Mouse (Mus musculus) stomach, embryonic 14.5 days (tissue): ENCODE data around the gene Slc18a2. TPM values are rescaled to one million over a fixed set of nuclear protein-coding genes. Genes with fewer than 3 reads are reported as not detected.

ENCODE experiments used
- ATAC-seq: fragments of 200-750 bp; cut with Nextera tagmentation; 2 replicates; pipeline ENCODE4 v1.8.0; 2017; ENCODE audit warnings: low read depth, moderate TSS enrichment; ENCODE audit not compliant: insufficient number of reproducible peaks, insufficient read depth, low FRiP score
- H3K27ac ChIP-seq: fragments of 300-500 bp; sonication (generic); 2 replicates; pipeline ENCODE4 v1.5.1; 2014; ENCODE audit warnings: mild to moderate bottlenecking, low read length, moderate library complexity, mixed read lengths
- H3K27me3 ChIP-seq: fragments of 300-500 bp; sonication (generic); 2 replicates; pipeline ENCODE4 v1.6.1; 2014; ENCODE audit warnings: low read length, control low read depth, mixed read lengths; ENCODE audit not compliant: control insufficient read depth, insufficient read depth
- H3K36me3 ChIP-seq: fragments of 300-500 bp; sonication (generic); 2 replicates; pipeline ENCODE4 v1.6.1; 2014; ENCODE audit warnings: mild to moderate bottlenecking, control low read depth, low read length, moderate library complexity, mixed read lengths; ENCODE audit not compliant: control insufficient read depth, insufficient read depth
- H3K4me1 ChIP-seq: fragments of 300-500 bp; sonication (generic); 2 replicates; pipeline ENCODE4 v1.6.1; 2014; ENCODE audit warnings: low read length, control low read depth, mixed read lengths; ENCODE audit not compliant: control insufficient read depth, insufficient read depth
- H3K4me2 ChIP-seq: fragments of 300-500 bp; sonication (generic); replicated peaks from 2 replicates; pipeline ENCODE4 v1.6.1; 2014; ENCODE audit warnings: low read depth, low read length, control low read depth
- H3K4me3 ChIP-seq: fragments of 300-500 bp; sonication (generic); 2 replicates; pipeline ENCODE4 v1.5.1; 2014; ENCODE audit warnings: low read depth, low read length, control low read depth
- H3K9ac ChIP-seq: fragments of 300-500 bp; sonication (generic); replicated peaks from 2 replicates; pipeline ENCODE4 v1.6.1; 2014; ENCODE audit warnings: low read depth, mild to moderate bottlenecking, control low read depth, low read length, moderate library complexity, mixed read lengths
- H3K9me3 ChIP-seq: fragments of 300-500 bp; sonication (generic); 2 replicates; pipeline ENCODE4 v1.6.1; 2016; ENCODE audit warnings: low read depth, low read length, control low read depth; ENCODE audit not compliant: control insufficient read depth
- WGBS: fragments of 180-500 bp; shearing (Covaris S2); extraction: QIAGEN DNeasy Blood & Tissue Kit; methylation state at CpG from one replicate; pipeline ENCODE4 v1.1.7; 2014; 5-methylcytosine and 5-hydroxymethylcytosine counted together
- polyA plus RNA-seq: library from polyadenylated mRNA; unstranded; fragments of >200 nt; fragmentation: Nextera tagmentation; extraction: Ambion mirVana; gene quantifications from 2 replicates; pipeline ENCODE4 v1.2.1, GENCODE M21; 2014

Gene Slc18a2
- polyA plus RNA-seq, 1 experiment from 2014 or later = 15.2 TPM

- peaks cover 9% of the 10 kb centered on the region; the same call in 1 of the 2 replicates for H3K4me1 ChIP-seq
- H3K4me2 ChIP-seq = no peak overlapping the region
- H3K27me3 ChIP-seq = no peaks in the 10 kb centered on the region
- H3K4me3 ChIP-seq = no peak overlapping the region
- no peaks in the 10 kb centered on the region for H3K36me3 ChIP-seq
- no peaks in the 10 kb centered on the region for H3K9me3 ChIP-seq
- WGBS = 79% methylated on average over 3 of the region's 3 CpGs
- no peak overlapping the region for H3K27ac ChIP-seq
- no peak for ATAC-seq
- H3K9ac ChIP-seq = no peak overlapping the region
Measured at GRCm38 (mm10) chr19:59337872-59338681, 77.4 kb downstream of the Slc18a2 start.

- Histone ChIP-seq H3K4me3 (no peak overlapping the region), H3K36me3 (no peaks in the 10 kb centered on the region), H3K4me2 (no peak overlapping the region), H3K9ac (no peak overlapping the region), H3K27me3 (no peaks in the 10 kb centered on the region), H3K9me3 (no peaks in the 10 kb centered on the region), H3K4me1 (peaks cover 23% of the 10 kb centered on the region; the same call in 1 of the 2 replicates), H3K27ac (no peak overlapping the region)
- no peak for ATAC-seq
- WGBS = 75% methylated on average over 3 of the region's 3 CpGs
Measured at GRCm38 (mm10) chr19:59339908-59340307, 79.2 kb downstream of the Slc18a2 start.

GRCm38 (mm10) chr19:59342964-59343363 is 82.3 kb downstream of the Slc18a2 start:
- Histone ChIP-seq H3K27ac (no peak overlapping the region), H3K4me1 (peaks cover 26% of the 10 kb centered on the region; the same call in 1 of the 2 replicates), H3K9ac (no peak overlapping the region), H3K36me3 (no peaks in the 10 kb centered on the region), H3K9me3 (no peaks in the 10 kb centered on the region), H3K4me2 (peak overlapping the region; percentile 99), H3K27me3 (no peaks in the 10 kb centered on the region), H3K4me3 (peak overlapping the region; percentile 94)
- ATAC-seq = no peak
- WGBS = 26% methylated on average over 2 of the region's 2 CpGs

GRCm38 (mm10) chr19:59344304-59344711 is 83.6 kb downstream of the Slc18a2 start:
- Histone ChIP-seq H3K9me3 (no peaks in the 10 kb centered on the region), H3K4me1 (peaks cover 26% of the 10 kb centered on the region; the same call in 1 of the 2 replicates), H3K4me3 (peak overlapping the region; percentile 94), H3K9ac (peak overlapping the region; percentile 88), H3K27ac (no peak overlapping the region), H3K27me3 (no peaks in the 10 kb centered on the region), H3K4me2 (peak overlapping the region; percentile 99), H3K36me3 (no peaks in the 10 kb centered on the region)
- WGBS = under 1% methylated on average over 14 of the region's 14 CpGs
- ATAC-seq = no peak

GRCm38 (mm10) chr19:59345081-59345657 is 84.5 kb downstream of the Slc18a2 start:
- under 1% methylated on average over 70 of the region's 70 CpGs for WGBS
- Histone ChIP-seq H3K27ac (peak overlapping the region; percentile 93), H3K36me3 (no peaks in the 10 kb centered on the region), H3K9ac (peak overlapping the region; percentile 88), H3K4me3 (peak overlapping the region; percentile 94), H3K4me1 (peaks cover 26% of the 10 kb centered on the region; the same call in 1 of the 2 replicates), H3K4me2 (peak overlapping the region; percentile 99), H3K27me3 (no peaks in the 10 kb centered on the region), H3K9me3 (no peaks in the 10 kb centered on the region)
- ATAC-seq = peak; percentile 62

Other genes with a start within 250 kb of the Slc18a2 start
- 9.9 and 11.8 TPM in 2 replicates for gene Shtn1, start 184.8 kb upstream of the Slc18a2 start, polyA plus RNA-seq
- gene Vax1, start 90.8 kb upstream of the Slc18a2 start, polyA plus RNA-seq = not detected in 2 replicates
- gene Kcnk18, start 41.7 kb upstream of the Slc18a2 start, polyA plus RNA-seq = 0.10 TPM in 1 of 2 replicates, not detected in the other
- gene Rps12-ps3, start 61.4 kb downstream of the Slc18a2 start, polyA plus RNA-seq = 30.0 and 53.3 TPM in 2 replicates
- 16.7 and 20.3 TPM in 2 replicates for gene Pdzd8, start 84.9 kb downstream of the Slc18a2 start, polyA plus RNA-seq
- 0.22 and 0.30 TPM in 2 replicates for gene Emx2, start 197.5 kb downstream of the Slc18a2 start, polyA plus RNA-seq